Mouse (Mus musculus): Measurements from ENCODE around the gene Ccdc83. TPM values are rescaled to one million over a fixed set of nuclear protein-coding genes. Genes with fewer than 3 reads are reported as not detected.

Gene Ccdc83
- polyA plus RNA-seq (2012; rRNA removed): not detected in 2 replicates

GRCm38 (mm10) chr7:90265289-90265970 is at the start of gene Ccdc83:
Gene Ccdc83, minus strand, starts transcription at chr7:90265777.
- Histone ChIP-seq H3K4me1 (ENCODE audit: control insufficient read depth, insufficient read depth, insufficient read length) (no peaks in the 10 kb centered on the region), H3K36me3 (ENCODE audit: control insufficient read depth, insufficient read depth, low read length) (no peaks in the 10 kb centered on the region), H3K27ac (ENCODE audit: insufficient read depth, low read length) (no peak within 1 kb of the TSS), H3K27me3 (ENCODE audit: control insufficient read depth, insufficient read depth, low read length) (no peaks in the 10 kb centered on the region), H3K4me3 (ENCODE audit: extremely low read depth, insufficient read depth, insufficient read length) (no peak within 1 kb of the TSS)
- WGBS: 12% methylated on average over 28 of the region's 28 CpGs
- TF ChIP-seq POLR2A (IDR thresholded peaks at IDR 0.05; ENCODE audit: low read depth, low read length) (no peak), CTCF (IDR thresholded peaks at IDR 0.05; ENCODE audit: extremely low read depth, insufficient read depth, insufficient read length, insufficient replicate concordance) (peak; percentile 99)
- peak; percentile 5 to 63 for DNase-seq (ENCODE audit: low read depth in 1 of 2, low spot score in 2 of 2)

GRCm38 (mm10) chr7:90313421-90313820 is 47.8 kb upstream of the Ccdc83 start:
- no peak overlapping the region for H3K4me3 ChIP-seq (ENCODE audit: extremely low read depth, insufficient read depth, insufficient read length)
- 23% methylated on average over 3 of the region's 3 CpGs for WGBS
- no peak overlapping the region for H3K27ac ChIP-seq (ENCODE audit: insufficient read depth, low read length)
- H3K36me3 ChIP-seq (ENCODE audit: control insufficient read depth, insufficient read depth, low read length): no peaks in the 10 kb centered on the region
- H3K4me1 ChIP-seq (ENCODE audit: control insufficient read depth, insufficient read depth, insufficient read length): peaks cover 5% of the 10 kb centered on the region
- DNase-seq (ENCODE audit: low read depth in 1 of 2, low spot score in 2 of 2): peak in 1 of 2 experiments; percentile 3
- H3K27me3 ChIP-seq (ENCODE audit: control insufficient read depth, insufficient read depth, low read length): no peaks in the 10 kb centered on the region
- TF ChIP-seq CTCF (IDR thresholded peaks at IDR 0.05; ENCODE audit: extremely low read depth, insufficient read depth, insufficient read length, insufficient replicate concordance) (no peak), POLR2A (IDR thresholded peaks at IDR 0.05; ENCODE audit: low read depth, low read length) (no peak)

GRCm38 (mm10) chr7:90312151-90312883 is 46.7 kb upstream of the Ccdc83 start:
- Histone ChIP-seq H3K27ac (ENCODE audit: insufficient read depth, low read length) (peak overlapping the region; percentile 7), H3K4me1 (ENCODE audit: control insufficient read depth, insufficient read depth, insufficient read length) (peaks cover 5% of the 10 kb centered on the region), H3K36me3 (ENCODE audit: control insufficient read depth, insufficient read depth, low read length) (no peaks in the 10 kb centered on the region), H3K27me3 (ENCODE audit: control insufficient read depth, insufficient read depth, low read length) (no peaks in the 10 kb centered on the region), H3K4me3 (ENCODE audit: extremely low read depth, insufficient read depth, insufficient read length) (no peak overlapping the region)
- DNase-seq (ENCODE audit: low read depth in 1 of 2, low spot score in 2 of 2): peak in 1 of 2 experiments; percentile 15
- TF ChIP-seq CTCF (IDR thresholded peaks at IDR 0.05; ENCODE audit: extremely low read depth, insufficient read depth, insufficient read length, insufficient replicate concordance): no peak
- no peak for TF ChIP-seq POLR2A (IDR thresholded peaks at IDR 0.05; ENCODE audit: low read depth, low read length)
- WGBS: 25% methylated on average over 7 of the region's 7 CpGs

GRCm38 (mm10) chr7:90308003-90308402 is 42.4 kb upstream of the Ccdc83 start:
- DNase-seq (ENCODE audit: low read depth in 1 of 2, low spot score in 2 of 2): no peak
- 0 out of 2 replicates have a peak, but pooled peaks cover 1% of the 10 kb centered on the region for H3K27me3 ChIP-seq (ENCODE audit: control insufficient read depth, insufficient read depth, low read length)
- no peaks in the 10 kb centered on the region for H3K36me3 ChIP-seq (ENCODE audit: control insufficient read depth, insufficient read depth, low read length)
- WGBS: 88% methylated on average over 6 of the region's 6 CpGs
- TF ChIP-seq CTCF (IDR thresholded peaks at IDR 0.05; ENCODE audit: extremely low read depth, insufficient read depth, insufficient read length, insufficient replicate concordance) (no peak), POLR2A (IDR thresholded peaks at IDR 0.05; ENCODE audit: low read depth, low read length) (no peak)
- no peak overlapping the region for H3K4me3 ChIP-seq (ENCODE audit: extremely low read depth, insufficient read depth, insufficient read length)
- no peak overlapping the region for H3K27ac ChIP-seq (ENCODE audit: insufficient read depth, low read length)
- peaks cover 8% of the 10 kb centered on the region; the same call in 1 of the 2 replicates for H3K4me1 ChIP-seq (ENCODE audit: control insufficient read depth, insufficient read depth, insufficient read length)

GRCm38 (mm10) chr7:90306968-90307367 is 41.4 kb upstream of the Ccdc83 start:
- H3K27me3 ChIP-seq (ENCODE audit: control insufficient read depth, insufficient read depth, low read length): 0 out of 2 replicates have a peak, but pooled peaks cover 4% of the 10 kb centered on the region
- TF ChIP-seq POLR2A (IDR thresholded peaks at IDR 0.05; ENCODE audit: low read depth, low read length): no peak
- TF ChIP-seq CTCF (IDR thresholded peaks at IDR 0.05; ENCODE audit: extremely low read depth, insufficient read depth, insufficient read length, insufficient replicate concordance): no peak
- H3K4me3 ChIP-seq (ENCODE audit: extremely low read depth, insufficient read depth, insufficient read length): no peak overlapping the region
- DNase-seq (ENCODE audit: low read depth in 1 of 2, low spot score in 2 of 2): no peak
- no peaks in the 10 kb centered on the region for H3K36me3 ChIP-seq (ENCODE audit: control insufficient read depth, insufficient read depth, low read length)
- peaks cover 8% of the 10 kb centered on the region; the same call in 1 of the 2 replicates for H3K4me1 ChIP-seq (ENCODE audit: control insufficient read depth, insufficient read depth, insufficient read length)
- H3K27ac ChIP-seq (ENCODE audit: insufficient read depth, low read length): no peak overlapping the region
- WGBS: 92% methylated on average over 1 of the region's 1 CpGs

- no peak for TF ChIP-seq POLR2A (IDR thresholded peaks at IDR 0.05; ENCODE audit: low read depth, low read length)
- TF ChIP-seq CTCF (IDR thresholded peaks at IDR 0.05; ENCODE audit: extremely low read depth, insufficient read depth, insufficient read length, insufficient replicate concordance): no peak
- no peak overlapping the region for H3K27ac ChIP-seq (ENCODE audit: insufficient read depth, low read length)
- H3K4me3 ChIP-seq (ENCODE audit: extremely low read depth, insufficient read depth, insufficient read length): no peak overlapping the region
- WGBS: 81% methylated on average over 3 of the region's 3 CpGs
- H3K27me3 ChIP-seq (ENCODE audit: control insufficient read depth, insufficient read depth, low read length): 0 out of 2 replicates have a peak, but pooled peaks cover 4% of the 10 kb centered on the region
- H3K36me3 ChIP-seq (ENCODE audit: control insufficient read depth, insufficient read depth, low read length): no peaks in the 10 kb centered on the region
- DNase-seq (ENCODE audit: low read depth in 1 of 2, low spot score in 2 of 2): no peak
- H3K4me1 ChIP-seq (ENCODE audit: control insufficient read depth, insufficient read depth, insufficient read length): peaks cover 9% of the 10 kb centered on the region; the same call in 1 of the 2 replicates
Measured at GRCm38 (mm10) chr7:90306079-90306478, 40.5 kb upstream of the Ccdc83 start.

Measured in spleen, adult 2 months (tissue).